Comparison of ENCODE assay signal across 8 mouse cellular contexts in genomic region chr8:46737907-46738306, GRCm38 (mm10). TPM values are rescaled to one million over a fixed set of nuclear protein-coding genes. Genes with fewer than 3 reads are reported as not detected.
A peak's percentile ranks its signal among the peaks of the same experiment; 100 is the strongest.
DNase-seq lines count a peak whose midpoint lies in the region.

No protein-coding gene starts in this region.

- peak; percentile 38 for DNase-seq in gastrocnemius, postnatal 10 days
- DNase-seq in gastrocnemius, adult 18-20 months (ENCODE audit: low spot score), result no peak
- peak; percentile 44 for DNase-seq in 3T3-L1 (ENCODE audit: low read depth, low spot score)
- DNase-seq in cerebellum, postnatal 10 days, result peak; percentile 57 to 74
- peak; percentile 67 for DNase-seq in kidney, postnatal 10 days
- DNase-seq in skeletal muscle tissue, adult 2 months (ENCODE audit: low read depth, low spot score), result peak; percentile 38
- no peak for DNase-seq in layer of hippocampus, adult 11-12 months (ENCODE audit: low spot score)
- DNase-seq in embryo, embryonic 9.5 days (ENCODE audit: extremely low spot score), result no peak

RNA-seq across cellular contexts. Expression of gene Irf2, which starts 1.6 kb away (rescaled TPM):
- total RNA-seq in gastrocnemius, postnatal 10 days (2021), result 10 to 100 TPM; 25.2 to 44.4 TPM
- total RNA-seq in gastrocnemius, adult 18-20 months (2021), result 10 to 100 TPM; 34.9 to 42.3 TPM

Comparison
In these comparisons a context has a peak if more than half of its experiments do, and no peak if none do; other contexts are left out.
1. DNase-seq: peak in gastrocnemius, postnatal 10 days (single experiment), 3T3-L1 (single experiment), cerebellum, postnatal 10 days (2 of 2), kidney, postnatal 10 days (single experiment) and skeletal muscle tissue, adult 2 months (single experiment); none in gastrocnemius, adult 18-20 months (single experiment), layer of hippocampus, adult 11-12 months (single experiment) and embryo, embryonic 9.5 days (single experiment).